ENCODE assay signal across 8 mouse cellular contexts in the genomic region with DNA sequence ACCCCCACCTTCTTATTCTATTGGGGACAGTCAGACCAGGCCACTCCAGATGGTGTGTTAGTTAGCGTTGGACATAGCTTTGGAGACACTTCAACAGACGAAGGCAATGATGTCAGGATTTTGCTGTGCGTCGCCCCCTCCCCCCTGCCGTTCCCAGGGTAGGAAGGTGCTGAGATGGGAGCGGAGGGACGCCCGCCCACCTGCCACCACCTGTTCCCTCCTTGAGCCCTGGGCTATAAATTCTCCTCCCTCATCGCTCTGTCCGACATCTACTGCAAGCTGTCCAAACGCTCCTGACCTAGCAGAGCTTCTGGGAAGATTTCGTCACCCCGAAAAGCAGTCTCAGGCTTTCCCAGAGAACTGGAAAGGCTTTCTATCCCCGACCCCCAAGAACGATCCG. TPM values are rescaled to one million over a fixed set of nuclear protein-coding genes. Genes with fewer than 3 reads are reported as not detected.
DNase-seq lines count a peak whose midpoint lies in the region; ATAC-seq and TF ChIP-seq lines count a peak whose summit lies in the region.

Gene Atoh7 (plus strand): TSS at position 131 of the 400 bp plus-strand sequence.

- H3K4me1 ChIP-seq in heart, adult 2 months (ENCODE audit: control insufficient read depth, insufficient read depth, low read length) = no peaks in the 10 kb centered on the region
- no peaks in the 10 kb centered on the region for H3K4me1 ChIP-seq in ES-E14 (ENCODE audit: control insufficient read depth in 2 of 2, insufficient read depth in 2 of 2, low read length in 2 of 2, poor library complexity in 1 of 2)
- no peaks in the 10 kb centered on the region for H3K4me1 ChIP-seq in embryonic fibroblast, embryonic 13.5 days (ENCODE audit: control insufficient read depth, insufficient read depth, low read length)

- no peak within 1 kb of the TSS; the same call in 1 of the 2 replicates for H3K9ac ChIP-seq in heart, adult 2 months (ENCODE audit: low read depth, low read length)
- H3K9ac ChIP-seq in ES-E14 (ENCODE audit: insufficient read depth, low read depth, low read length, poor library complexity, severe bottlenecking) = peak within 1 kb of the TSS; percentile 49

- no peak for TF ChIP-seq EP300 in heart, adult 2 months (IDR thresholded peaks at IDR 0.05; ENCODE audit: insufficient read depth, low read depth, low read length)

- ATAC-seq in megakaryocyte-erythroid progenitor cell, adult 5-6 weeks (replicated peaks; ENCODE audit: low FRiP score, low TSS enrichment, poor library complexity, severe bottlenecking) = no peak

- no peak for TF ChIP-seq POLR2A in heart, adult 2 months (IDR thresholded peaks at IDR 0.05; ENCODE audit: insufficient read depth, low read depth, low read length)
- no peak for TF ChIP-seq POLR2A in embryonic fibroblast, embryonic 13.5 days (IDR thresholded peaks at IDR 0.05; ENCODE audit: low read depth, low read length)

- WGBS in heart, adult 2 months = 17% methylated on average over 16 of the region's 16 CpGs

- no peaks in the 10 kb centered on the region for H3K36me3 ChIP-seq in heart, adult 2 months (ENCODE audit: control insufficient read depth, insufficient read depth, low read length)
- no peaks in the 10 kb centered on the region for H3K36me3 ChIP-seq in ES-E14 (ENCODE audit: control insufficient read depth, insufficient read depth, low read length, poor library complexity, severe bottlenecking)

- intact Hi-C loops in heart, adult 2 months (cut with DNase I) = no loop called here
- intact Hi-C loops in left cerebral cortex, postnatal 4 days (cut with DNase I) = no loop called here

- peak within 1 kb of the TSS; percentile 38 for H3K4me3 ChIP-seq in heart, adult 2 months
- H3K4me3 ChIP-seq in ES-E14 (ENCODE audit: insufficient read depth in 1 of 2, low read depth in 1 of 2, low read length in 2 of 2, poor library complexity in 1 of 2, severe bottlenecking in 1 of 2) = peak within 1 kb of the TSS; percentile 64 to 65
- peak within 1 kb of the TSS; percentile 32 for H3K4me3 ChIP-seq in embryonic fibroblast, embryonic 13.5 days (ENCODE audit: insufficient read depth, low read length)

- H3K79me2 ChIP-seq in heart, adult 2 months (replicated peaks; ENCODE audit: control insufficient read depth, insufficient read depth, low read length) = no peaks in the 10 kb centered on the region

- no peak for TF ChIP-seq CTCF in heart, adult 2 months (IDR thresholded peaks at IDR 0.05)
- TF ChIP-seq CTCF in embryonic fibroblast, embryonic 13.5 days (IDR thresholded peaks at IDR 0.05; ENCODE audit: borderline replicate concordance, insufficient read depth, low read length) = no peak

- DNase-seq in heart, adult 2 months = no peak
- DNase-seq in heart, adult 18-20 months = no peak
- peak; percentile 26 for DNase-seq in ES-E14 (ENCODE audit: low read depth, low spot score)
- peak; percentile 41 for DNase-seq in left cerebral cortex, postnatal 4 days
- DNase-seq in retina, postnatal 1 day = peak; percentile 64
- no peak for DNase-seq in adrenal gland, postnatal 4 days (ENCODE audit: low spot score in 2 of 2)

- no peak within 1 kb of the TSS for H3K27ac ChIP-seq in heart, adult 2 months
- H3K27ac ChIP-seq in ES-E14 (ENCODE audit: insufficient read depth, low read depth, low read length, poor library complexity, severe bottlenecking) = no peak within 1 kb of the TSS
- H3K27ac ChIP-seq in embryonic fibroblast, embryonic 13.5 days (ENCODE audit: insufficient read depth, low read length) = no peak within 1 kb of the TSS

- H3K9me3 ChIP-seq in ES-E14 (ENCODE audit: control insufficient read depth, insufficient read depth, low read depth, low read length) = peaks cover 13% of the 10 kb centered on the region

- peaks cover 2% of the 10 kb centered on the region; the same call in 1 of the 2 replicates for H3K27me3 ChIP-seq in heart, adult 2 months (ENCODE audit: control insufficient read depth, insufficient read depth, low read length)

- in situ Hi-C loops in ES-E14 (cut with MboI; ENCODE audit: low sequenced_read_pairs in 2 of 2, unreplicated experiment in 2 of 2) = no loop called here

TF ChIP-seq in ES-E14, 5 proteins besides CTCF, POLR2A, EP300 and RAD21:
- TF ChIP-seq HCFC1 (IDR thresholded peaks at IDR 0.05; ENCODE audit: borderline replicate concordance, insufficient read depth, low read length) = no peak
- TF ChIP-seq CHD2 (IDR thresholded peaks at IDR 0.05; ENCODE audit: low read depth, low read length) = no peak
- no peak for TF ChIP-seq ZNF384 (IDR thresholded peaks at IDR 0.05; ENCODE audit: low read depth, low read length)
- no peak for TF ChIP-seq ZC3H11A (IDR thresholded peaks at IDR 0.05; ENCODE audit: borderline replicate concordance, low read depth, low read length)
- TF ChIP-seq MAFK (IDR thresholded peaks at IDR 0.05; ENCODE audit: insufficient read depth, low read depth, low read length) = no peak

RNA-seq across cellular contexts. Expression of gene Atoh7, which starts in this region (rescaled TPM):
- total RNA-seq in heart, adult 2 months (2021) = not detected
- not detected in 2 replicates for polyA plus RNA-seq in heart, adult 2 months (2012; rRNA removed)
- not detected for total RNA-seq in heart, adult 18-20 months (2021)
- total RNA-seq in ES-E14 (2012; rRNA removed) = 0.16 TPM in 1 of 2 replicates, not detected in the other
- not detected in 2 replicates for polyA plus RNA-seq in embryonic fibroblast, embryonic 13.5 days (2011; ENCODE audit: insufficient read length, low read depth, missing spikeins)
- total RNA-seq in left cerebral cortex, postnatal 4 days (2021) = 1 to 10 TPM; 1.0 to 1.3 TPM
- not detected for total RNA-seq in adrenal gland, postnatal 4 days (2021)
- total RNA-seq in megakaryocyte-erythroid progenitor cell, adult 5-6 weeks (2014; fragmentation: Nextera tagmentation) = not detected in 2 replicates
- not detected in 2 replicates for total RNA-seq in megakaryocyte-erythroid progenitor cell, adult 5-6 weeks (2017)

Comparison
In these comparisons a context has a peak if more than half of its experiments do, and no peak if none do; other contexts are left out.
1. Peak in DNase-seq, H3K4me3 ChIP-seq and H3K9ac ChIP-seq in ES-E14; RNA of the gene not detected or under 1 TPM.
2. DNase-seq: peak in left cerebral cortex, postnatal 4 days (single experiment) and retina, postnatal 1 day (single experiment); none in heart, adult 2 months (0 of 2), heart, adult 18-20 months (0 of 2) and adrenal gland, postnatal 4 days (0 of 2).
3. Peak in every context shown above with its lines, with median percentiles within 50 percentile points of each other: H3K4me3 ChIP-seq.